Mouse (Mus musculus): ENCODE data around the gene Supt4a. TPM values are rescaled to one million over a fixed set of nuclear protein-coding genes. Genes with fewer than 3 reads are reported as not detected.
A peak's percentile ranks its signal among the peaks of the same experiment; 100 is the strongest.

The Supt4a gene
- 116 and 124 TPM in 2 replicates for polyA plus RNA-seq (2014; fragmentation: Nextera tagmentation; extraction: Ambion mirVana)

DNA sequence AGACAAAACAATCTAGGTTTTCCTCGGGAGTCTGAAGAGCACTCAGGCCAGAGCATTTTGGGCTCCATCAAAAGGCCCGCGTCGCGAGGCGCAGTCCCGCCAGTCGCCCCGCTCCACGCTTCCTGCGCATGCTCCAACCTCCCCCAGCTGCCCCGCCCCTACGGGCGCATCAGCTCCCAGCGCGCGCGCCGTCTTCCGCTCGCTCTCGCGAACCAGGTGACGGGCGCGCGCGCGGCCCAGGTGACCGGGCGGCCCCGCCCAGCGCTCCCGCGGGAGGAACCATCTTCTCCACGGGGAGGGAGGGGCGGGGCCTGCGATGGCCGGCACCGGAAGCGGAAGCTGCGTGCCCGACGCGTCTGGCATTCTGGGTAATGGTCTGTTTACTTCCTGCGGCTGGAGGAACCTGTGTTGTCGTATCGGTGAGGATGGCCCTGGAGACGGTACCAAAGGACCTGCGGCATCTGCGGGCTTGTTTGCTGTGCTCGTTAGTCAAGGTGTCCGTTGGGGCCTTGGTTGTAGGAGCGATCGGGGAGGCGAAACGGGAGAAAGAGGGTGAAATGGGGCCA, at the start of gene Supt4a:
Gene Supt4a, plus strand, starts transcription at position 378 of the 566 bp plus-strand sequence.
- peak within 1 kb of the TSS; percentile 85 to 89 for H3K4me3 ChIP-seq (ENCODE audit: control insufficient read depth in 1 of 2, insufficient read depth in 1 of 2, low read depth in 1 of 2, low read length in 2 of 2)
- peak within 1 kb of the TSS; percentile 70 to 87 for H3K27ac ChIP-seq (replicated peaks in 1 of 2; ENCODE audit: control insufficient read depth in 1 of 2, insufficient read depth in 1 of 2, low read depth in 2 of 2, low read length in 2 of 2)
- peak; percentile 89 for ATAC-seq (ENCODE audit: insufficient number of reproducible peaks, insufficient read depth, low FRiP score, low read depth)
- peak within 1 kb of the TSS; percentile 87 for H3K9ac ChIP-seq (ENCODE audit: low read length)
- H3K4me2 ChIP-seq (ENCODE audit: low read length) = peak within 1 kb of the TSS; percentile 98
- H3K27me3 ChIP-seq (ENCODE audit: control insufficient read depth, insufficient read depth, low read length) = no peaks in the 10 kb centered on the region
- H3K9me3 ChIP-seq (ENCODE audit: control insufficient read depth, low read length) = no peaks in the 10 kb centered on the region
- H3K36me3 ChIP-seq (ENCODE audit: control insufficient read depth, insufficient read depth, low read length) = peaks cover 32% of the 10 kb centered on the region
- under 1% methylated on average over 57 of the region's 57 CpGs for WGBS
- peaks cover 7 to 14% of the 10 kb centered on the region in 2 experiments for H3K4me1 ChIP-seq (ENCODE audit: control insufficient read depth in 2 of 2, insufficient read depth in 2 of 2, low read length in 2 of 2)

DNA sequence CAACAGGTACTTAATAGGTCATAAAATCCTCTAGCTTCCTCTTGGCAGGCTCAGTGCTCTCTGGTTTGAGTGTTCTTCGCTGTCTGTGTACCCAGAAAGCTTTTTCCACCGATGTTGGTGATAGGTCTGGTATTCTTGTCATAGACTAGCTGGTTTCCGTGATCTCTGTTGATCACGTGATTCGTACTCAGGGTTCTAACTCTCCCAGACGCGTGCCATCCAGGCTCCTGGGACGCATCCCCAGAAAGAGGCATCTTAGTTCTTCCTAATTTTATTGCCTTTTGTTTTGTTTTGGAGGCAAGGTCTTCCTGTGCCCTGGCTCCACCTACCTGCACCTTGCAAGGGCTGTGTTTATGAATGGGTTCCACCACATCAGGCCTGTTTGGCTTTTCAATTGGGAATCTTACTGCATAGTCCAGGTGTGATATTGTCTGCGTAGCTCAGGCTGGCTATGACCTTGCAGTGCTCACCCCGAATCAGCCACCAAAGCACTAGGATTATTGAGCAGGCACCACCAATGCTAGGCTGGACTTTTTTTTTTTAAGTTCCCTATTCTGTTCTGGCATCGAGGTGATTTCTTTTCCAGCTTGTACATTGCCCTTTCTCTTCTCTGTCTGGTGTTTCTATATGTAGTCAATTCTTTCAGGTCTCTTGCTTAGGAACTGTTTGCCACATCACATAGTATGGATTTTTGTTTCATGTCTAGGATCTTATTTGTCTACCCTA, 48.7 kb upstream of the Supt4a start:
- Histone ChIP-seq H3K27me3 (ENCODE audit: control insufficient read depth, insufficient read depth, low read length) (no peaks in the 10 kb centered on the region), H3K27ac (replicated peaks in 1 of 2; ENCODE audit: control insufficient read depth in 1 of 2, insufficient read depth in 1 of 2, low read depth in 2 of 2, low read length in 2 of 2) (no peak overlapping the region), H3K4me2 (ENCODE audit: low read length) (no peak overlapping the region), H3K9ac (ENCODE audit: low read length) (no peak overlapping the region), H3K4me3 (ENCODE audit: control insufficient read depth in 1 of 2, insufficient read depth in 1 of 2, low read depth in 1 of 2, low read length in 2 of 2) (no peak overlapping the region), H3K9me3 (ENCODE audit: control insufficient read depth, low read length) (no peaks in the 10 kb centered on the region), H3K36me3 (ENCODE audit: control insufficient read depth, insufficient read depth, low read length) (no peaks in the 10 kb centered on the region), H3K4me1 (ENCODE audit: control insufficient read depth in 2 of 2, insufficient read depth in 2 of 2, low read length in 2 of 2) (peaks cover 11 to 28% of the 10 kb centered on the region in 2 experiments)
- 87% methylated on average over 11 of the region's 11 CpGs for WGBS
- no peak for ATAC-seq (ENCODE audit: insufficient number of reproducible peaks, insufficient read depth, low FRiP score, low read depth)

DNA sequence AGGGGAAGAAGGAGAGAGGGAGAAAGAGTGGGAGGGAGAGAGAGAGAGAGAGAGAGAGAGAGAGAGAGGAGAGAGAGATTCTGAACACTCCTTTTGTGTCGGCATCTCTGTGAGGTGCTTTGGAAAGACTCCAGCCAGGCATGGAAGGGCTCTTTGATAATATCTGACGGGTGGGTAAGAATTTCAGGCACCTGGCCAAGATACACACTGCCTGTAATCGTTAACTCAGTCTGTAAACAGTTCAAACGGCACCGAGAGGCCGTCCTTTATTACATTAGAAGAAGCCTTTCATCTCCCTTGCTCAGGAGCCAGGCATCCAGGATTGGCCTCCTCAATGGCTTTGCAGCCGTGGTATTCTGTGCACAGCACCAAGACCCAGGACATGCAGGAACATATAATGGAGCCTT, 47.9 kb upstream of the Supt4a start:
- Histone ChIP-seq H3K4me2 (ENCODE audit: low read length) (peak overlapping the region; percentile 42), H3K36me3 (ENCODE audit: control insufficient read depth, insufficient read depth, low read length) (no peaks in the 10 kb centered on the region), H3K9me3 (ENCODE audit: control insufficient read depth, low read length) (no peaks in the 10 kb centered on the region), H3K27ac (replicated peaks in 1 of 2; ENCODE audit: control insufficient read depth in 1 of 2, insufficient read depth in 1 of 2, low read depth in 2 of 2, low read length in 2 of 2) (peak overlapping the region; percentile 46 to 71), H3K27me3 (ENCODE audit: control insufficient read depth, insufficient read depth, low read length) (no peaks in the 10 kb centered on the region), H3K9ac (ENCODE audit: low read length) (no peak overlapping the region), H3K4me3 (ENCODE audit: control insufficient read depth in 1 of 2, insufficient read depth in 1 of 2, low read depth in 1 of 2, low read length in 2 of 2) (no peak overlapping the region), H3K4me1 (ENCODE audit: control insufficient read depth in 2 of 2, insufficient read depth in 2 of 2, low read length in 2 of 2) (peaks cover 11 to 28% of the 10 kb centered on the region in 2 experiments)
- 4% methylated on average over 7 of the region's 7 CpGs for WGBS
- 0 out of 2 replicates have a peak, but pooled peaks have one; percentile 43 for ATAC-seq (ENCODE audit: insufficient number of reproducible peaks, insufficient read depth, low FRiP score, low read depth)

DNA sequence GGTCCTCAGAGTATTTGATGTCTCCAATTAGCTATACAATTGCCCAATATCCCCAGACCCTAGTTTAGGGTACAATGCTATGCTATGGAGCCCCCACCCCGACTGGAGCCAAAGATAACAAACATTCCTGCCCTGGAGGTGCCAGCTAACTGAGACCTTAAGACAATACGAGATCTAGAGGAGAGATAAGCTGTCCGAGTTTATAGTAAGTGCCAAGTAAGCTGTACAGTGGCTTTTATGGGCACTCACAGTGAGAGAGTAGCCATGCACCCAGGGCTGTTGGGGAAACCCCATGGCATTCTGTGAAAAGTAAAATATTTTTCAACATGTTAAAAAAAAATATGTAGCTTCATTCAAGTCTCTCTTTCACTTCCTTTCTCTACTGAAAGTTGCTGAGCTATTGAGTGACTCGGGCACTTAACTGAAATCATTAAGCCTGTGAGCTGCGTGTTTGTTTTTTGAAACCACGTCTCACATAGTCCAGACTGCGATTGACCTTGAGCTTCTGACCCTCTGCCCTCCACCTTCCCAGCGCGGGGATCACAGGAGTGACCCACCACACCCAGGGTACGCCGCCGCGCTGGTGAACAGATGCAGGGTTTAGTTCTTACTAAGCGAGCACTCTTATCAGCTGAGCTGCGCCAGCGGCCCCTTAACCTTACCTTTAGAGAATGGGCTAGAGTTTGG, 47.2 kb upstream of the Supt4a start:
- Histone ChIP-seq H3K4me1 (ENCODE audit: control insufficient read depth in 2 of 2, insufficient read depth in 2 of 2, low read length in 2 of 2) (peaks cover 11 to 28% of the 10 kb centered on the region in 2 experiments), H3K27ac (replicated peaks in 1 of 2; ENCODE audit: control insufficient read depth in 1 of 2, insufficient read depth in 1 of 2, low read depth in 2 of 2, low read length in 2 of 2) (peak overlapping the region in 1 of 2 experiments; percentile 71; a peak in 2 of 4 replicates), H3K27me3 (ENCODE audit: control insufficient read depth, insufficient read depth, low read length) (no peaks in the 10 kb centered on the region), H3K36me3 (ENCODE audit: control insufficient read depth, insufficient read depth, low read length) (no peaks in the 10 kb centered on the region), H3K4me2 (ENCODE audit: low read length) (peak overlapping the region; percentile 42), H3K9ac (ENCODE audit: low read length) (no peak overlapping the region), H3K4me3 (ENCODE audit: control insufficient read depth in 1 of 2, insufficient read depth in 1 of 2, low read depth in 1 of 2, low read length in 2 of 2) (no peak overlapping the region), H3K9me3 (ENCODE audit: control insufficient read depth, low read length) (no peaks in the 10 kb centered on the region)
- WGBS = 61% methylated on average over 16 of the region's 16 CpGs
- no peak for ATAC-seq (ENCODE audit: insufficient number of reproducible peaks, insufficient read depth, low FRiP score, low read depth)

DNA sequence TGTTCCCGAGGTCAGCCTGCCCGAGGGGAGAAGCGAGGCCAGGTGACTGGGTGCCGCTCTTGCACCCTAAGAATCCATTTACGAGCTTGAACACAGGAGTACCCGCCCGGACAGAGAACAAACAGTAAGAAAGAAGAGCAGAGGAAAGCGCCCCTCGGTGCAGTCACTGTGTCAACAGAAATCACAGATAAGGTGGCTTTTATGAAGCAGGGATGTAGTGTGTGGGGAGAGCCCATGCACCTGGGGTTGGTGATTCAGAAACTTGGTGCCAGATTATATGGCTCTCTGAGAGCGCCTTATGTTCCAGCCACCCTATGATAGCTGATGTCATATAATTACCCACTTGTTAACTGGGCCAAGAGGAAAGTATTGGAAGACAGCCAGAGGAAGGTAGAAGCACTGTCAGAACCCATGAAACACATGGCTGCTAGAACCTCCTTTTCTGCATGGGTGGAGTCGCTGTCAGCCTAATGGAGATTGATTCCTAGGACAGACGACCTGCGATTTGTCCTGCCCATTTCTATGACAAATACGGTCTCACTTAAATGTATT, 40.1 kb upstream of the Supt4a start:
- no peaks in the 10 kb centered on the region for H3K9me3 ChIP-seq (ENCODE audit: control insufficient read depth, low read length)
- H3K4me2 ChIP-seq (ENCODE audit: low read length) = no peak overlapping the region
- ATAC-seq (ENCODE audit: insufficient number of reproducible peaks, insufficient read depth, low FRiP score, low read depth) = no peak
- H3K36me3 ChIP-seq (ENCODE audit: control insufficient read depth, insufficient read depth, low read length) = no peaks in the 10 kb centered on the region
- no peak overlapping the region for H3K9ac ChIP-seq (ENCODE audit: low read length)
- no peaks in the 10 kb centered on the region for H3K4me1 ChIP-seq (ENCODE audit: control insufficient read depth in 2 of 2, insufficient read depth in 2 of 2, low read length in 2 of 2)
- H3K4me3 ChIP-seq (ENCODE audit: control insufficient read depth in 1 of 2, insufficient read depth in 1 of 2, low read depth in 1 of 2, low read length in 2 of 2) = no peak overlapping the region
- WGBS = 62% methylated on average over 14 of the region's 14 CpGs
- H3K27me3 ChIP-seq (ENCODE audit: control insufficient read depth, insufficient read depth, low read length) = no peaks in the 10 kb centered on the region
- no peak overlapping the region for H3K27ac ChIP-seq (replicated peaks in 1 of 2; ENCODE audit: control insufficient read depth in 1 of 2, insufficient read depth in 1 of 2, low read depth in 2 of 2, low read length in 2 of 2)

DNA sequence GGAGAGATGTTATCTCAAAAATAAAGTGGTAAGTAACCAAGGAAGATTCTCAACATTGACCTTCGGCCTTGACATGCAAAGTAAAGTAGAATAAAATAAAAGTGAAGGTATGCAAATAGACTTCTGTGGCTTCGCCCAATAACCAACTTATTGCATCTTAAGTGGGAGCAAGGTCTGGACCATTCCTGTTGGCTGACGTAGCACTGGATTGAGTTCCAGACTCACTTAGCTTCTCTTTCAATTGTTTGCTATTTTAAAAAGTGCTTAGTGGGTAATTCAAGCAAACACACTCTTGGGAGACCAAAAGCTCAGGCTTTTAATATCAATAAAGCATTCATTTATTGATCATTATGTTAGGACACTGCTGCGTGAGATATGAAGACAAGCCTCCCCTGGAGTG, 39.2 kb upstream of the Supt4a start:
- 83% methylated on average over 4 of the region's 4 CpGs for WGBS
- H3K36me3 ChIP-seq (ENCODE audit: control insufficient read depth, insufficient read depth, low read length) = no peaks in the 10 kb centered on the region
- no peak overlapping the region for H3K4me2 ChIP-seq (ENCODE audit: low read length)
- H3K9me3 ChIP-seq (ENCODE audit: control insufficient read depth, low read length) = no peaks in the 10 kb centered on the region
- H3K27ac ChIP-seq (replicated peaks in 1 of 2; ENCODE audit: control insufficient read depth in 1 of 2, insufficient read depth in 1 of 2, low read depth in 2 of 2, low read length in 2 of 2) = no peak overlapping the region
- no peak overlapping the region for H3K4me3 ChIP-seq (ENCODE audit: control insufficient read depth in 1 of 2, insufficient read depth in 1 of 2, low read depth in 1 of 2, low read length in 2 of 2)
- no peak for ATAC-seq (ENCODE audit: insufficient number of reproducible peaks, insufficient read depth, low FRiP score, low read depth)
- H3K27me3 ChIP-seq (ENCODE audit: control insufficient read depth, insufficient read depth, low read length) = no peaks in the 10 kb centered on the region
- H3K9ac ChIP-seq (ENCODE audit: low read length) = no peak overlapping the region
- no peaks in the 10 kb centered on the region for H3K4me1 ChIP-seq (ENCODE audit: control insufficient read depth in 2 of 2, insufficient read depth in 2 of 2, low read length in 2 of 2)

GRCm38 (mm10) chr11:87701108-87701507, 36.2 kb upstream of the Supt4a start:
- Histone ChIP-seq H3K27ac (replicated peaks in 1 of 2; ENCODE audit: control insufficient read depth in 1 of 2, insufficient read depth in 1 of 2, low read depth in 2 of 2, low read length in 2 of 2) (no peak overlapping the region), H3K27me3 (ENCODE audit: control insufficient read depth, insufficient read depth, low read length) (no peaks in the 10 kb centered on the region), H3K4me1 (ENCODE audit: control insufficient read depth in 2 of 2, insufficient read depth in 2 of 2, low read length in 2 of 2) (no peaks in the 10 kb centered on the region), H3K4me2 (ENCODE audit: low read length) (no peak overlapping the region), H3K9ac (ENCODE audit: low read length) (no peak overlapping the region), H3K36me3 (ENCODE audit: control insufficient read depth, insufficient read depth, low read length) (no peaks in the 10 kb centered on the region), H3K9me3 (ENCODE audit: control insufficient read depth, low read length) (no peaks in the 10 kb centered on the region), H3K4me3 (ENCODE audit: control insufficient read depth in 1 of 2, insufficient read depth in 1 of 2, low read depth in 1 of 2, low read length in 2 of 2) (no peak overlapping the region)
- ATAC-seq (ENCODE audit: insufficient number of reproducible peaks, insufficient read depth, low FRiP score, low read depth) = no peak
- WGBS = 74% methylated on average over 6 of the region's 6 CpGs
